ENCODE assay signal across 8 mouse cellular contexts in genomic region chr7:3694076-3694948, GRCm38 (mm10). TPM values are rescaled to one million over a fixed set of nuclear protein-coding genes. Genes with fewer than 3 reads are reported as not detected.
DNase-seq lines count a peak whose midpoint lies in the region; ATAC-seq lines count a peak whose summit lies in the region.

No protein-coding gene starts in this region.

- DNase-seq in frontal cortex, adult 2 months (ENCODE audit: extremely low spot score in 1 of 2, low spot score in 1 of 2): peak; percentile 49 to 59
- peak; percentile 44 to 67 for DNase-seq in cerebellum, postnatal 25 days
- peak; percentile 70 for DNase-seq in gastrocnemius, postnatal 25 days
- DNase-seq in induced T-regulatory cell, adult 2 months (ENCODE audit: low read depth): peak; percentile 93
- peak; percentile 81 for DNase-seq in limb, embryonic 11.5 days (ENCODE audit: low spot score)
- peak; percentile 73 for DNase-seq in skeletal muscle tissue, adult 2 months (ENCODE audit: low read depth, low spot score)

- no peaks in the 10 kb centered on the region for H3K27me3 ChIP-seq in limb, embryonic 11.5 days (ENCODE audit: control insufficient read depth, insufficient read depth, low read length)
- H3K27me3 ChIP-seq in midbrain, embryonic 12.5 days: no peaks in the 10 kb centered on the region

- peaks cover 15% of the 10 kb centered on the region; the same call in 1 of the 2 replicates for H3K4me1 ChIP-seq in limb, embryonic 11.5 days (ENCODE audit: control insufficient read depth, insufficient read depth, low read length)
- H3K4me1 ChIP-seq in midbrain, embryonic 12.5 days: peaks cover 28% of the 10 kb centered on the region

- H3K27ac ChIP-seq in limb, embryonic 11.5 days (replicated peaks; ENCODE audit: low read depth, low read length): peak overlapping the region; percentile 93
- peak overlapping the region; percentile 91 for H3K27ac ChIP-seq in midbrain, embryonic 12.5 days (replicated peaks)

- peak overlapping the region; percentile 67 for H3K4me3 ChIP-seq in limb, embryonic 11.5 days (ENCODE audit: low read depth, low read length)
- H3K4me3 ChIP-seq in midbrain, embryonic 12.5 days: peak overlapping the region; percentile 60

- peak overlapping the region; percentile 87 for H3K4me2 ChIP-seq in limb, embryonic 11.5 days (ENCODE audit: low read depth, severe bottlenecking)
- peak overlapping the region; percentile 85 for H3K4me2 ChIP-seq in midbrain, embryonic 12.5 days (replicated peaks)

- H3K9me3 ChIP-seq in limb, embryonic 11.5 days (ENCODE audit: control insufficient read depth, low read length): no peaks in the 10 kb centered on the region
- no peaks in the 10 kb centered on the region for H3K9me3 ChIP-seq in midbrain, embryonic 12.5 days

- ATAC-seq in frontal cortex, adult (ENCODE audit: low TSS enrichment): no peak
- ATAC-seq in limb, embryonic 11.5 days (ENCODE audit: insufficient number of reproducible peaks, low FRiP score, low TSS enrichment, low read depth): peak; percentile 71
- ATAC-seq in midbrain, embryonic 12.5 days (ENCODE audit: low FRiP score, low read depth): peak; percentile 14

- under 1% methylated on average over 54 of the region's 55 CpGs for WGBS in limb, embryonic 11.5 days
- WGBS in midbrain, embryonic 12.5 days: under 1% methylated on average over 54 of the region's 55 CpGs

- peaks cover 13% of the 10 kb centered on the region; the same call in 1 of the 2 replicates for H3K36me3 ChIP-seq in limb, embryonic 11.5 days (ENCODE audit: control insufficient read depth, insufficient read depth, low read length)
- H3K36me3 ChIP-seq in midbrain, embryonic 12.5 days: peaks cover 22% of the 10 kb centered on the region

- H3K9ac ChIP-seq in limb, embryonic 11.5 days (ENCODE audit: low read length): peak overlapping the region; percentile 84
- H3K9ac ChIP-seq in midbrain, embryonic 12.5 days (replicated peaks): peak overlapping the region; percentile 82

RNA-seq across cellular contexts. Expression of gene Mboat7, which starts 1.0 kb away (rescaled TPM):
- 128 and 139 TPM in 2 replicates for polyA plus RNA-seq in frontal cortex, adult 2 months (2012; rRNA removed)
- total RNA-seq in gastrocnemius, postnatal 25 days (2021): 10 to 100 TPM in 1 of 2 experiments, 1 to 10 TPM in 1; 8.1 to 11.2 TPM
- polyA plus RNA-seq in limb, embryonic 11.5 days (2014; fragmentation: Nextera tagmentation; extraction: Ambion mirVana): 36.7 and 41.2 TPM in 2 replicates
- polyA plus RNA-seq in midbrain, embryonic 12.5 days (2016; fragmentation: Nextera tagmentation; extraction: Ambion mirVana): 37.9 and 42.6 TPM in 2 replicates

RNA-seq across cellular contexts. Expression of gene Tsen34, which starts 1.6 kb away (rescaled TPM):
- 103 and 108 TPM in 2 replicates for polyA plus RNA-seq in frontal cortex, adult 2 months (2012; rRNA removed)
- total RNA-seq in gastrocnemius, postnatal 25 days (2021): 10 to 100 TPM; 28.2 to 28.4 TPM
- 289 TPM in 2 replicates for polyA plus RNA-seq in limb, embryonic 11.5 days (2014; fragmentation: Nextera tagmentation; extraction: Ambion mirVana)
- polyA plus RNA-seq in midbrain, embryonic 12.5 days (2016; fragmentation: Nextera tagmentation; extraction: Ambion mirVana): 202 and 212 TPM in 2 replicates

RNA-seq across cellular contexts. Expression of gene Rps9, which starts 9.5 kb away (rescaled TPM):
- 852 and 1,031 TPM in 2 replicates for polyA plus RNA-seq in frontal cortex, adult 2 months (2012; rRNA removed)
- 100 to 1,000 TPM; 374 to 415 TPM for total RNA-seq in gastrocnemius, postnatal 25 days (2021)
- 1,472 and 1,559 TPM in 2 replicates for polyA plus RNA-seq in limb, embryonic 11.5 days (2014; fragmentation: Nextera tagmentation; extraction: Ambion mirVana)
- 1,015 and 1,051 TPM in 2 replicates for polyA plus RNA-seq in midbrain, embryonic 12.5 days (2016; fragmentation: Nextera tagmentation; extraction: Ambion mirVana)

RNA-seq across cellular contexts. Expression of gene Tmc4, which starts 17.0 kb away (rescaled TPM):
- polyA plus RNA-seq in frontal cortex, adult 2 months (2012; rRNA removed): 12.1 and 14.8 TPM in 2 replicates
- total RNA-seq in gastrocnemius, postnatal 25 days (2021): under 1 TPM; 0.70 to 0.87 TPM
- polyA plus RNA-seq in limb, embryonic 11.5 days (2014; fragmentation: Nextera tagmentation; extraction: Ambion mirVana): 3.6 and 4.2 TPM in 2 replicates
- polyA plus RNA-seq in midbrain, embryonic 12.5 days (2016; fragmentation: Nextera tagmentation; extraction: Ambion mirVana): 2.8 and 3.1 TPM in 2 replicates

RNA-seq across cellular contexts. Expression of gene Pirb, which starts 25.9 kb away (rescaled TPM):
- polyA plus RNA-seq in frontal cortex, adult 2 months (2012; rRNA removed): 0.38 and 0.48 TPM in 2 replicates
- total RNA-seq in gastrocnemius, postnatal 25 days (2021): 1 to 10 TPM in 1 of 2 experiments, under 1 TPM in 1; 0.67 to 1.0 TPM
- polyA plus RNA-seq in limb, embryonic 11.5 days (2014; fragmentation: Nextera tagmentation; extraction: Ambion mirVana): 0.13 TPM in 1 of 2 replicates, not detected in the other
- 0.15 and 0.22 TPM in 2 replicates for polyA plus RNA-seq in midbrain, embryonic 12.5 days (2016; fragmentation: Nextera tagmentation; extraction: Ambion mirVana)
